Mouse (Mus musculus): ENCODE data around the gene Kxd1. TPM values are rescaled to one million over a fixed set of nuclear protein-coding genes. Genes with fewer than 3 reads are reported as not detected.

The Kxd1 gene
- total and polyA plus RNA-seq, 3 experiments: 47.5 to 180 (median 49.9) TPM

DNA sequence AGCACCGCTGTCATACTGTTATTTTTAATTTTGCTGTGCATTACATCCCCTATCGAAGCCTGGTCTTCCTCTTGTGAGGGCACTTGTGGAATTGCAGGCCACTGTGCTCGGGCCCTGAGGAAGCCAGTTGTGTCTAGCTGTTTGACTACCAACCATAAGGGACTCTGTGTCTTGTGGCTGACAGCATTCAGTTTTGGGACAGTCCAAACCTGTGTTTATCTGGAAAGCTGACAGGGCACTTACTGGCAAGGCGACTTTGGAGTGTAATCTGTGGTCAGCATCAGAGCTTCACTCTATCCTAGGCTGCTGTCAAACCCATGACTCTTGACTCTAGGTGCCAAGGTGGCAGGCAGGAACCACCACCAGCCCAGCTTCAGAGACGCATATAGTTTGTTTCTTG lies 13.3 kb upstream of the Kxd1 start:
- ATAC-seq (ENCODE audit: extremely low read depth, insufficient number of reproducible peaks, low FRiP score, poor library complexity, severe bottlenecking) (no peak), DNase-seq (ENCODE audit: low spot score) (no peak)
- no peak for TF ChIP-seq GATA1 (IDR thresholded peaks at IDR 0.05; ENCODE audit: borderline replicate concordance, low read length)
- TF ChIP-seq GATA2 (IDR thresholded peaks at IDR 0.05; ENCODE audit: borderline replicate concordance, low read depth, low read length): no peak
- TF ChIP-seq CTCF (IDR thresholded peaks at IDR 0.05; ENCODE audit: low read depth, low read length): no peak
- TF ChIP-seq TAL1 (conservative IDR thresholded peaks at IDR 0.05; ENCODE audit: low read depth, low read length): no peak
- TF ChIP-seq POLR2AphosphoS5 (IDR thresholded peaks at IDR 0.05; ENCODE audit: insufficient replicate concordance, low read depth, low read length): no peak
- Histone ChIP-seq H3K4me1 (ENCODE audit: insufficient read depth, low read depth, low read length) (peaks cover 63% of the 10 kb centered on the region), H3K27me3 (ENCODE audit: insufficient read depth, low read length) (no peaks in the 10 kb centered on the region), H3K9me3 (replicated peaks) (no peaks in the 10 kb centered on the region), H3K4me3 (ENCODE audit: low read depth, low read length) (peak overlapping the region; percentile 93; the same call in 1 of the 2 replicates), H3K36me3 (replicated peaks) (peaks cover 71% of the 10 kb centered on the region)

DNA sequence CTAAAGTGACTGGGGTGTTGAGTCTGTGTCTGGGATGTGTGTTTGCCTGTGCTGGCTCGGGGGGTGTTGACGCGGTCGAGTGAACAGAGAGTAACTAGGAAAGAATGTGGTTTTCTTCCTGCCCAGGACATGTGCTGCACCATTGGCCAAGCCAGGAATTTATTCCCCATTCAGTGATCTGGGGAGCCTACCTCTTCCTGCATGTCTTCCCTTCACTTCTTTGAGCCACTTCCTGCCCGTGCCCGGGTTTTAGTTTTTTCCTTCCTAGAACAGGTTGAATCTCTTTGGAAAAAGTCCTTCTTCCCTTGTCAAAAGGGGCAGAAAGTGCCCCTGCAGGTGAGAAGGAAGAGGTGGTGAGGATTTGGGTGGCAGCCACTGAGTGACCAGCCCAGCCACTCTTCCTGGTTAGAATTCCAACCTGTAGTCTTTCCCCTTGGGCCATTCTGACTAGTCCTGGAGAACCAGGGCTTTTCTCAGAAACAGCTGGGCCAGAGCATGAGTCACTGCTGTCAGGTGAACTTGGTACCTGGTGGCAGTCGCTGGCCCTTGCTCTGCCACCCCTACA lies 12.8 kb upstream of the Kxd1 start:
- no peak for DNase-seq (ENCODE audit: low spot score)
- H3K4me1 ChIP-seq (ENCODE audit: insufficient read depth, low read depth, low read length): peaks cover 60% of the 10 kb centered on the region
- no peaks in the 10 kb centered on the region for H3K27me3 ChIP-seq (ENCODE audit: insufficient read depth, low read length)
- TF ChIP-seq GATA2 (IDR thresholded peaks at IDR 0.05; ENCODE audit: borderline replicate concordance, low read depth, low read length): no peak
- H3K4me3 ChIP-seq (ENCODE audit: low read depth, low read length): peak overlapping the region; percentile 93
- H3K36me3 ChIP-seq (replicated peaks): peaks cover 71% of the 10 kb centered on the region
- no peaks in the 10 kb centered on the region for H3K9me3 ChIP-seq (replicated peaks)
- no peak for ATAC-seq (ENCODE audit: extremely low read depth, insufficient number of reproducible peaks, low FRiP score, poor library complexity, severe bottlenecking)

DNA sequence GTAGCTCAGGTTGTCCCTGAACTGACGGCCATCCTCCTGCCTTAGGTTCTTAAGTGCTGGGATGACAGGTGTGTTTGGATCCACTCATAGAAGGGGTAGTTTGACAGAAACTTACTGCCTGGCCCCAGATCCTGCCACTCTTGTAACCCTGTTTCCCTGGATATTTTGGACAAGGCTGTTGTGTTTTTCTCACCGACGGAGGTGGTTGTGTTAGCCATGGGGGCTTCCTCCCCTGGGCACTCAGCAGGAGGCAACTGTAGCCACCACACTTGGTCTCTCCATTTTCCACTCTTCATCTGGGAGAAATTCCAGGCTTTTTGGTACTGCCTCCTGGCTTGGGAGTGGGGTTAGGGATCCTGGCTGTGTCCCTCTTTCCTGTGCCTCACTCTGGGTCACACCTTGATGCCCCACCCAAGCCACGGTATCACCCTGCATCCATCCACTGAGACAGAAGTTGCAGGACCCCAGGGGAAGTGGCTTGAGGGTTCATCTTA lies 12.3 kb upstream of the Kxd1 start:
- peak overlapping the region; percentile 93 for H3K4me3 ChIP-seq (ENCODE audit: low read depth, low read length)
- ATAC-seq (ENCODE audit: extremely low read depth, insufficient number of reproducible peaks, low FRiP score, poor library complexity, severe bottlenecking) (no peak), DNase-seq (ENCODE audit: low spot score) (no peak)
- no peak for TF ChIP-seq TAL1 (conservative IDR thresholded peaks at IDR 0.05; ENCODE audit: low read depth, low read length)
- TF ChIP-seq GATA1 (IDR thresholded peaks at IDR 0.05; ENCODE audit: borderline replicate concordance, low read length): no peak
- no peak for TF ChIP-seq CTCF (IDR thresholded peaks at IDR 0.05; ENCODE audit: low read depth, low read length)
- TF ChIP-seq GATA2 (IDR thresholded peaks at IDR 0.05; ENCODE audit: borderline replicate concordance, low read depth, low read length): no peak
- no peak for TF ChIP-seq POLR2AphosphoS5 (IDR thresholded peaks at IDR 0.05; ENCODE audit: insufficient replicate concordance, low read depth, low read length)
- H3K27me3 ChIP-seq (ENCODE audit: insufficient read depth, low read length): no peaks in the 10 kb centered on the region
- no peaks in the 10 kb centered on the region for H3K9me3 ChIP-seq (replicated peaks)
- peaks cover 72% of the 10 kb centered on the region for H3K36me3 ChIP-seq (replicated peaks)
- H3K4me1 ChIP-seq (ENCODE audit: insufficient read depth, low read depth, low read length): peaks cover 62% of the 10 kb centered on the region

DNA sequence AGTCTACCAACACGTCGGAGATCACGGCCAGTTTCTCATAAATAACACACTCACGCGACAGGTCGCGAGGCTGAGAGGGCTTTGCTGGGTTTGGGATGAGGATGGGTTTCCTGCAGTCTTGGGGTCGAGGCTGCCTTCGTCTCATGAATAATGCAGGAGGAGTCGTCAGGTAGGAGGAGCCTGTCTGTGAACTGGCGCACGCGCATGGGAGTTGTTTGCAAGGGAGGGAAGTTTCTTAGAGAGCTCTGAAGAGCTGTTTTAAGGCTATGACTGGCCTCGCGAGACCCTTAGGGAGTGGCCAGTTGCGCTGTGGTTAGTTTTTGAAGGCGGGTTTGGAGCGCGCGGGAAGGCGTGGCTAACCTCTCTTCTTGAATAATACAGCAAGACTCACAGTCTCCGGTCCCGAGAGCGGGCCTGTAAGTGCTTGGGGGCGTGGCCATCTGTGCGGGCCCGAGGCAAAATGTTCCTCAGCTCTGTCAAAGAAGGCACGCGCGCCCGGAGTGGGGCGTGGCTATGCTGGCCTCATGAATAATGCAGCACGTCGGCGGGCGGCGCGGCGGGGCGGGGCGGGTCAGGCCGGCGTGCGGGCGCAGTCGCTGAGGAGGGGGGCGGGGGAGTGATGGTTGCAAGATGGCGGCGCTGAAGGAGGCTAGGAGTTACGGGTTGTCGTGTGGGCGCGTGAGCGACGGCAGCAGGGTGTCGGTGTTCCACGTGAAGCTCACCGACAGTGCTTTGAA lies 11.5 kb upstream of the Kxd1 start, which contains the start of gene Ell:
Gene Ell, plus strand, starts transcription at position 381 of the 737 bp plus-strand sequence.
- Histone ChIP-seq H3K27me3 (ENCODE audit: insufficient read depth, low read length) (no peaks in the 10 kb centered on the region), H3K9me3 (replicated peaks) (no peaks in the 10 kb centered on the region), H3K4me3 (ENCODE audit: low read depth, low read length) (peak within 1 kb of the TSS; percentile 93), H3K4me1 (ENCODE audit: insufficient read depth, low read depth, low read length) (peaks cover 63% of the 10 kb centered on the region), H3K36me3 (replicated peaks) (peaks cover 72% of the 10 kb centered on the region)
- peak; percentile 87 for DNase-seq (ENCODE audit: low spot score)
- no peak for TF ChIP-seq GATA1 (IDR thresholded peaks at IDR 0.05; ENCODE audit: borderline replicate concordance, low read length)
- no peak for TF ChIP-seq GATA2 (IDR thresholded peaks at IDR 0.05; ENCODE audit: borderline replicate concordance, low read depth, low read length)
- no peak for TF ChIP-seq CTCF (IDR thresholded peaks at IDR 0.05; ENCODE audit: low read depth, low read length)
- no peak for TF ChIP-seq POLR2AphosphoS5 (IDR thresholded peaks at IDR 0.05; ENCODE audit: insufficient replicate concordance, low read depth, low read length)
- no peak for TF ChIP-seq TAL1 (conservative IDR thresholded peaks at IDR 0.05; ENCODE audit: low read depth, low read length)
- peak; percentile 81 for ATAC-seq (ENCODE audit: extremely low read depth, insufficient number of reproducible peaks, low FRiP score, poor library complexity, severe bottlenecking)

DNA sequence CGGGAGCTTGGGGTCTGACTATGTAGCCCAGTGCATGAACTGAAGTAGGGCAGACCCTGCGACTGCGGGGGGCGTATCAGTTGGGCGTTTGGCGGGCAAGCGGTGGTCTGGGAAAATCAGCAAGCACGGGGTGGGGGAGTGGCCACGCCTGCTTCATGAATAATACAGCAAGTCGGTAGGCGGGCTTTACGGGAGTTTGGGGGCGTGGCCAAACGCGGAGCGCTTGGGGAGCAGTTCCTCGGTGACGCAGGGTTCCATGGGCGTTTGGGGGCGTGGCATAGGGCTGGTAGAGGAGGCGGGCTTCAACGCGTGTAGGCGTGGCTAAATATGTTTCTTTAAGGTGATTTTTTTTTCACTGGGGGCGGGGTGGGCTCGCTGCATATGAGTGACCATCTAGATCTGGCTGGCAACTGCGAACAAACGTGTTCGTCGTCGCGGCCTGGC lies 10.9 kb upstream of the Kxd1 start:
- Histone ChIP-seq H3K36me3 (replicated peaks) (peaks cover 72% of the 10 kb centered on the region), H3K4me3 (ENCODE audit: low read depth, low read length) (peak overlapping the region; percentile 93), H3K27me3 (ENCODE audit: insufficient read depth, low read length) (no peaks in the 10 kb centered on the region), H3K4me1 (ENCODE audit: insufficient read depth, low read depth, low read length) (peaks cover 62% of the 10 kb centered on the region), H3K9me3 (replicated peaks) (no peaks in the 10 kb centered on the region)
- 0 out of 2 replicates have a peak, but pooled peaks have one; percentile 45 for TF ChIP-seq POLR2AphosphoS5 (IDR thresholded peaks at IDR 0.05; ENCODE audit: insufficient replicate concordance, low read depth, low read length)
- no peak for TF ChIP-seq CTCF (IDR thresholded peaks at IDR 0.05; ENCODE audit: low read depth, low read length)
- no peak for TF ChIP-seq TAL1 (conservative IDR thresholded peaks at IDR 0.05; ENCODE audit: low read depth, low read length)
- TF ChIP-seq GATA1 (IDR thresholded peaks at IDR 0.05; ENCODE audit: borderline replicate concordance, low read length): no peak
- no peak for TF ChIP-seq GATA2 (IDR thresholded peaks at IDR 0.05; ENCODE audit: borderline replicate concordance, low read depth, low read length)
- ATAC-seq (ENCODE audit: extremely low read depth, insufficient number of reproducible peaks, low FRiP score, poor library complexity, severe bottlenecking) (peak; percentile 63), DNase-seq (ENCODE audit: low spot score) (peak; percentile 91)

DNA sequence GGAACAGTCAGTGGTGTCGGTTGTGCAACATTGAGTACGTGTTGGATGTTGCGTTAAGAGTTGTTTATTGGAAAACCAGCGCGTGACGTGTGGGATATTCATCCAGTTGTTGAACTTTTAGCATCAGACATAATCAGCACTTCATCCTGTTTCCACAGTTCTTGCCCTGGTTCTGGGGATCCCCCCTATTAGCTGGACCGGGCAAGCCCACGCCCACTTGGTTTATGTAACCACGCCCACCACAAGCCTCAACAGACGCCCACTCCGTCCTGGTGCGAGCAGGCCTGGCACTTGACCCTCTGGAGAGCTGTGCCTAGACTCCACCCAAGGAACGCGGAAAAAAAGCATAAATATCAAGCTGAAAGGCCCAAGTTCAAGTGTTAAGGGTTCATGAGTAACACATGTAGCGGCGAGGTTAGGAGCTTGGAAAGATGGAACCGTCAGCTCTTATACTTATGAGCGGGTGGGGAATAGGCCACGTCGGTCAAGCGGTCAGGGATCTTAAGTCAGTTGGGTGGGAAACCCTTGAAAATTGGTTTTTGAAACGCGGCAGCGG lies 10.3 kb upstream of the Kxd1 start:
- peaks cover 69% of the 10 kb centered on the region for H3K36me3 ChIP-seq (replicated peaks)
- ATAC-seq (ENCODE audit: extremely low read depth, insufficient number of reproducible peaks, low FRiP score, poor library complexity, severe bottlenecking): no peak
- no peak for DNase-seq (ENCODE audit: low spot score)
- TF ChIP-seq POLR2AphosphoS5 (IDR thresholded peaks at IDR 0.05; ENCODE audit: insufficient replicate concordance, low read depth, low read length) (no peak), CTCF (IDR thresholded peaks at IDR 0.05; ENCODE audit: low read depth, low read length) (no peak), TAL1 (conservative IDR thresholded peaks at IDR 0.05; ENCODE audit: low read depth, low read length) (no peak), GATA2 (IDR thresholded peaks at IDR 0.05; ENCODE audit: borderline replicate concordance, low read depth, low read length) (no peak), GATA1 (IDR thresholded peaks at IDR 0.05; ENCODE audit: borderline replicate concordance, low read length) (no peak)
- peaks cover 58% of the 10 kb centered on the region for H3K4me1 ChIP-seq (ENCODE audit: insufficient read depth, low read depth, low read length)
- H3K27me3 ChIP-seq (ENCODE audit: insufficient read depth, low read length): no peaks in the 10 kb centered on the region
- H3K4me3 ChIP-seq (ENCODE audit: low read depth, low read length): peak overlapping the region; percentile 93
- H3K9me3 ChIP-seq (replicated peaks): no peaks in the 10 kb centered on the region

Data from G1E (cell line).